Mouse (Mus musculus): ENCODE results near the gene Cmtm6.

GRCm38 (mm10) chr9:114758272-114758671 is 27.4 kb downstream of the Cmtm6 start:
- TF ChIP-seq CTCF (IDR thresholded peaks at IDR 0.05; ENCODE audit: low read depth, low read length): no peak
- TF ChIP-seq POLR2A (IDR thresholded peaks at IDR 0.05; ENCODE audit: extremely low read depth, insufficient read depth, low read length): no peak

Measured in liver, adult 2 months (tissue).